Mouse (Mus musculus): ENCODE data around the gene Serpinb3c. TPM values are rescaled to one million over a fixed set of nuclear protein-coding genes. Genes with fewer than 3 reads are reported as not detected.
"Not testable (repeated sequence)": the region's sequence is repeated elsewhere in the genome, so short reads cannot be mapped to it uniquely, and the experiment has no call there.

The Serpinb3c gene
- not detected for total RNA-seq (2021)

GRCm38 (mm10) chr1:107278261-107278660, at the start of gene Serpinb3c, which contains the start of gene Serpinb3b:
Gene Serpinb3c (minus strand): TSS chr1:107278371.
Gene Serpinb3b (minus strand): TSS chr1:107278361.
- DNase-seq (ENCODE audit: extremely low spot score in 1 of 2, low spot score in 2 of 2); intact Hi-C loops (cut with DNase I): not testable (repeated sequence)

DNA sequence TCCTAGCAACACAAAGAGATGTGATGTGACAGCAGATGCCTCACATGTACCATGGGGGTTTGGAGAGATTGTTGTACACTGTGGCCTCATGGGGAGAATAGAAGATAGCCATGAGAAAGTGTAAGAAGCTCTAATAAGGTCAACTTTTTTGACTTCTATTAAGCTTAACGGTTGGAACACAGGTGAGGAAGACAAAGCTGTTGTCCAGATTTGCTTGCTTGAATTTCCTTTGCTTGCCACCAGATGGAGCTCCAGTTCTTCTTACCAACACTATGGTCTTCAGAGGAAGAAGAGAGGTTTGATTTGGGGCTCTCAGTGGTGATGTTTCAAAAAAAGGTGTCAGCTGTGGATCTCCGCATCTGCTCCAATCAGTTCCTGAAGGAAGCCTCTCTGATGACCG, 35.0 kb downstream of the Serpinb3c start:
- DNase-seq (ENCODE audit: extremely low spot score in 1 of 2, low spot score in 2 of 2) = peak in 1 of 2 experiments; percentile 2
- intact Hi-C loops (cut with DNase I) = loop anchor here (2.0 to 5.0 kb wide), 2 partner anchors 239 to 320 kb away; no protein-coding TSS in a partner anchor

Other genes with a start within 250 kb of the Serpinb3c start
- not detected for gene Serpinb3a, start 226.1 kb downstream of the Serpinb3c start, total RNA-seq (2021)
- gene Serpinb3d, start 194.9 kb downstream of the Serpinb3c start, total RNA-seq (2021) = not detected
- gene Serpinb3b, start within 50 bp of the Serpinb3c start, total RNA-seq (2021) = not detected
- gene Serpinb11, start 82.8 kb upstream of the Serpinb3c start, total RNA-seq (2021) = not detected
- gene Serpinb7, start 121.3 kb upstream of the Serpinb3c start, total RNA-seq (2021) = under 1 TPM in 1 of 2 experiments, not detected in 1; 0.18 TPM
- gene Serpinb2, start 233.1 kb upstream of the Serpinb3c start, total RNA-seq (2021) = not detected